Mouse (Mus musculus): ENCODE results near the gene Etfb. TPM values are rescaled to one million over a fixed set of nuclear protein-coding genes. Genes with fewer than 3 reads are reported as not detected.

The Etfb gene
- total and polyA plus RNA-seq, 3 experiments: 177 to 186 TPM; not detected in 1

DNA sequence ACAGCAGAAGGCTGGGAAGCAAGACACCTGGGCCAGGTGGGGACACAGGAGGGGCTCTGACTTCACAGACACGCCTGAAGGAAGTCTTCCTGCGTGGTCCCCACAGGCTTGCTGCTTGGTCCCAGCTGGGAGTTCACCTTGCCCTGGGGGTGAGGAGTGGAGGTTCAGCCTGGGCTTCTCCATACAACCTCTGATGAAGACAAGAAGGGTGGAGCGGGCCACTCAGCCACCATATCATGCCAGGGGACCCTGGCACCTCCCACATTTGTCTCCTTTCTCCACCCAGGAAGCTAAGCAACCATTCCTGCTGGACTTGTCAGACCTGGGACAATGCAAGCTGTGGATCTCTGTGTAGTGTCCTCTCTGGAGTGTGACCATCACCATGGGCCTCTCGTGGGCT is 19.0 kb downstream of the Etfb start, which contains the start of gene Vsig10l:
Gene Vsig10l (plus strand): TSS at position 301 of the 400 bp plus-strand sequence.
- H3K9ac ChIP-seq (ENCODE audit: control insufficient read depth, low read depth, low read length, poor library complexity, severe bottlenecking): no peak within 1 kb of the TSS
- no peak within 1 kb of the TSS for H3K27ac ChIP-seq (ENCODE audit: control insufficient read depth, low read depth, low read length)
- H3K9me3 ChIP-seq (replicated peaks; ENCODE audit: insufficient read depth, low read length): no peaks in the 10 kb centered on the region
- no peak for DNase-seq (ENCODE audit: low read depth, low spot score)
- no peak for TF ChIP-seq MYB (IDR thresholded peaks at IDR 0.05; ENCODE audit: low read depth, low read length)
- no peak for TF ChIP-seq CTCF (IDR thresholded peaks at IDR 0.05 in 2 of 3, conservative IDR thresholded peaks at IDR 0.05 in 1 of 3; ENCODE audit: control insufficient read depth in 1 of 3, insufficient read depth in 1 of 3, low read depth in 2 of 3, low read length in 3 of 3, poor library complexity in 1 of 3, severe bottlenecking in 1 of 3)
- TF ChIP-seq ETS1 (IDR thresholded peaks at IDR 0.05; ENCODE audit: low read depth, low read length): no peak
- no peak for TF ChIP-seq E2F4 (IDR thresholded peaks at IDR 0.05; ENCODE audit: borderline replicate concordance, low read depth, low read length)
- no peak for TF ChIP-seq ELF1 (IDR thresholded peaks at IDR 0.05; ENCODE audit: low read depth, low read length)
- H3K79me2 ChIP-seq (ENCODE audit: control insufficient read depth, insufficient read depth, low read length, poor library complexity): no peaks in the 10 kb centered on the region
- no peaks in the 10 kb centered on the region for H3K36me3 ChIP-seq (ENCODE audit: control insufficient read depth in 1 of 2, insufficient read depth in 2 of 2, low read length in 2 of 2)
- no peaks in the 10 kb centered on the region for H3K27me3 ChIP-seq (ENCODE audit: control insufficient read depth in 1 of 2, insufficient read depth in 2 of 2, low read length in 2 of 2)
- H3K4me1 ChIP-seq (ENCODE audit: control insufficient read depth in 1 of 2, insufficient read depth in 2 of 2, low read length in 2 of 2): no peaks in the 10 kb centered on the region; a peak in 1 of 4 replicates
- no peak within 1 kb of the TSS for H3K4me3 ChIP-seq (ENCODE audit: control insufficient read depth in 1 of 2, insufficient read depth in 1 of 2, low read depth in 2 of 2, low read length in 2 of 2)

- Histone ChIP-seq H3K9ac (ENCODE audit: control insufficient read depth, low read depth, low read length, poor library complexity, severe bottlenecking) (no peak overlapping the region), H3K4me3 (ENCODE audit: control insufficient read depth in 1 of 2, insufficient read depth in 1 of 2, low read depth in 2 of 2, low read length in 2 of 2) (no peak overlapping the region), H3K27ac (ENCODE audit: control insufficient read depth, low read depth, low read length) (no peak overlapping the region), H3K27me3 (ENCODE audit: control insufficient read depth in 1 of 2, insufficient read depth in 2 of 2, low read length in 2 of 2) (no peaks in the 10 kb centered on the region), H3K4me1 (ENCODE audit: control insufficient read depth in 1 of 2, insufficient read depth in 2 of 2, low read length in 2 of 2) (no peaks in the 10 kb centered on the region; a peak in 1 of 4 replicates), H3K9me3 (replicated peaks; ENCODE audit: insufficient read depth, low read length) (no peaks in the 10 kb centered on the region), H3K36me3 (ENCODE audit: control insufficient read depth in 1 of 2, insufficient read depth in 2 of 2, low read length in 2 of 2) (no peaks in the 10 kb centered on the region), H3K79me2 (ENCODE audit: control insufficient read depth, insufficient read depth, low read length, poor library complexity) (no peaks in the 10 kb centered on the region)
- TF ChIP-seq E2F4 (IDR thresholded peaks at IDR 0.05; ENCODE audit: borderline replicate concordance, low read depth, low read length) (no peak), HCFC1 (IDR thresholded peaks at IDR 0.05; ENCODE audit: low read depth, low read length) (no peak), GABPA (IDR thresholded peaks at IDR 0.05; ENCODE audit: low read depth, low read length) (no peak), ZNF384 (IDR thresholded peaks at IDR 0.05; ENCODE audit: low read depth, low read length) (no peak), JUND (IDR thresholded peaks at IDR 0.05; ENCODE audit: low read depth, low read length) (no peak), ZKSCAN1 (IDR thresholded peaks at IDR 0.05; ENCODE audit: low read depth, low read length) (no peak)
- DNase-seq (ENCODE audit: low read depth, low spot score): no peak
These were observed 20.1 kb downstream of the Etfb start for GRCm38 (mm10) chr7:43463976-43464375.

DNA sequence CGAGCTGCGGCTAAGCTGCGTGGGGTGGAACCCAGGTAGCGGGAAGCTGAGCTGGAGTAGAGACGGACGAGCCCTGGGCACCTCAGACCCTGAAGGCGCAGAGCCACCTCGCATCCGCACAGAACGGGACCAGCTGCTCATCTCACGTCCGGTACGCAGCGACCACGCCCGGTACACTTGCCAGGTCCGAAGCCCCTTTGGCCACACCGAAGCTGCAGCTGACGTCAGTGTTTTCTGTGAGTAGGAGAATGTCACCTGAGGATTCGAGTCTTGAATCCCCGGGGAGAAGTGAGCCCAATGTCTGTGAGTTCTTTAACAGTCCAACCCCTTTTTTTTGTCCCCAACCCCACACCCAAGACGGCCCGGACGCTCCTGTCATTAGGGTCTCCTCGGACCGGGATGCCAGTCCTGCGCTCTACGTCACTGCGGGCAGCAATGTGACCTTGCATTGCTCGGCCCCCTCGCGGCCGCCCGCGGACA is 21.0 kb downstream of the Etfb start:
- Histone ChIP-seq H3K9ac (ENCODE audit: control insufficient read depth, low read depth, low read length, poor library complexity, severe bottlenecking) (no peak overlapping the region), H3K27ac (ENCODE audit: control insufficient read depth, low read depth, low read length) (no peak overlapping the region), H3K4me1 (ENCODE audit: control insufficient read depth in 1 of 2, insufficient read depth in 2 of 2, low read length in 2 of 2) (no peaks in the 10 kb centered on the region; a peak in 1 of 4 replicates), H3K36me3 (ENCODE audit: control insufficient read depth in 1 of 2, insufficient read depth in 2 of 2, low read length in 2 of 2) (no peaks in the 10 kb centered on the region), H3K9me3 (replicated peaks; ENCODE audit: insufficient read depth, low read length) (no peaks in the 10 kb centered on the region), H3K4me3 (ENCODE audit: control insufficient read depth in 1 of 2, insufficient read depth in 1 of 2, low read depth in 2 of 2, low read length in 2 of 2) (no peak overlapping the region), H3K27me3 (ENCODE audit: control insufficient read depth in 1 of 2, insufficient read depth in 2 of 2, low read length in 2 of 2) (no peaks in the 10 kb centered on the region), H3K79me2 (ENCODE audit: control insufficient read depth, insufficient read depth, low read length, poor library complexity) (no peaks in the 10 kb centered on the region)
- no peak for DNase-seq (ENCODE audit: low read depth, low spot score)
- TF ChIP-seq TAL1 (IDR thresholded peaks at IDR 0.05; ENCODE audit: low read length) (no peak), HCFC1 (IDR thresholded peaks at IDR 0.05; ENCODE audit: low read depth, low read length) (no peak), JUND (IDR thresholded peaks at IDR 0.05; ENCODE audit: low read depth, low read length) (no peak), MAZ (IDR thresholded peaks at IDR 0.05; ENCODE audit: low read depth, low read length) (no peak), CHD2 (IDR thresholded peaks at IDR 0.05; ENCODE audit: low read length) (no peak), MYB (IDR thresholded peaks at IDR 0.05; ENCODE audit: low read depth, low read length) (no peak)
